Mouse (Mus musculus) gastrocnemius, adult 8-10 months (tissue): ENCODE measurements around the gene Sorbs1. TPM values are rescaled to one million over a fixed set of nuclear protein-coding genes. Genes with fewer than 3 reads are reported as not detected.

ENCODE experiments used
- DNase-seq, 2 experiments: peaks; one replicate each; pipeline ENCODE4 v3.0.0; 2022; ENCODE audit warnings: low spot score in 2 of 2
- total RNA-seq, 4 experiments: library from RNA; stranded (reverse); gene quantifications; 2 replicates each; pipeline ENCODE4 v1.2.4; 2022

The Sorbs1 gene
- total RNA-seq, 4 experiments from 2014 or later: 169 to 173 (median 171) TPM

DNA sequence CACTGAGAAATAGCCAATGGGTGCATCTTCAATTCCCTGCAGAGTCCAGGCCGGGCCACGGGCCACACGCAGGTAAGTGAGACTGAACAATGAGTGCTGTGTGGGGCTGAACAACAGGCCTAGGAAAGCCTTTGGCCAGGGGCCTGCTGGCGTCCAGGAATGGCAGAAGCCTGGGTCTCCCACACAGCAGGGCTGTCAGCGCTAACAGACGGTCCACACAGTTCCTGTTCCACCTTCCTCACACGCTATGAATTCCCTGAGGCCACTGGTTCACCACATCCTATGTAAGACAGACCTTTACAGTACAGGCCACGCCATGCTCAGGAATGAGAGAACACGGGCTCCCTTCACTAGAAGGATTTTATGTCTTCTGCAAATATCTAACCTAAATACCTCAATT is 103.5 kb downstream of the Sorbs1 start:
- no peak for DNase-seq

DNA sequence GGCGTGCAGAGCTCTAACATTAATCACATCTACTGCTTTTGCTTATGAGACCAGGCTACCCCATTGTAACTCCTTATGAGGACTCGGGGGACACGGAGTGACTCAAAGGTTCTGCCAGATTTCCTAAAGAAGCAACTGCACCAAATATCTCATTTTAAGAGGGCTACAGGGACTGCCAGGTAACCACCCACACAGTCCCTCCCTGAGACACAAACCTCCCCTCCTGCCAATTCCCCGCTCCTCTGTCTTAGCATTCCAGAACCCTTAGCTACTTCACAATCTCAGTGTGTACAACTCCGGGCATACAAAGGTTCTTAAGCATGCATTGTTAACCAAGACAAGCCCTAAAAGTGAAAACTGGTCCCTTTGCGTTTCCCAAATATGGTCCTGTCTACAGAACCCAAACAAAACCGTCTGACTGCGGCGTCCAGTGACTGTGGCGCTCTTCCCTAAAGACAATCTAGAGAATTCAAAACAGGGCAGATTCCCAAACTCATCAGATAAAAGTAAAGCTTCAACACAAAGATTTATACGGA is 104.0 kb downstream of the Sorbs1 start:
- no peak for DNase-seq

DNA sequence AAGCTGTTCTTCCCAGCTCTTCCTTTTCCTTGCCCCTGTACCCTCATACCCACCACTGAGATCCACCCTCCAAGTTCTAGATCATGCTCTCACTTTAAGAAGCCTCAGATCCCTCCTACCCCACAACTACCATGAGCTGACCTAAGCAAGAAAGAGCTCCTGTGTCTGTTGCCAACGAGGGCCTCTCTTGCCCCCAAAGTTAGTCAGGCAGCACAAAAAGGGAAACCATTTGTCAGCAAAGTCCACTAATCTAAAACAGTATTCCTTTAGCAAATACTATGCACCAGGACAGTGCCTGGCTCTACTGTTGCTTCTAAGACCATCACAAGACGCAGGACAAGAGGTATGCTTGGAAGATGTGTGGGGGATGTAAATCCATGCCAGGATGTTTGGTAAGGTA is 106.4 kb downstream of the Sorbs1 start:
- no peak for DNase-seq

DNA sequence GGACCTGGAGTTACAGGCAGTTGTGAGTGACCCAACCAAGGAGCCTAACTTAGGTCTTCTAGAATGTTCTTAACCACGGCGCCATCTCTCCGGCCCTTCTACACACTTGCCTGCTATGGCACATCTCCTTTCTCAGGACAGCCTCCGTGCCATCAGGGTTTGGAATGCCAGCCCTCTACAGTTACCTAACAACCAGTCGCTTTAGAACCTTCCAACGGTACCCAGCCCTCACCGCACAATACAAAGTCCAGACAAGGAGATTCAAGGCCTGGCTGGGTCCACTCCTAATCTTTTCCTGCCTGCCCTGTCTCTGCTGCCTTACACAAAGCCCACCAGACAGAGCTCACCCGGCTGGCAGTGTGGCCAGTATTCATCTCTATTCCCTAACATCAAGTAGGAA is 106.9 kb downstream of the Sorbs1 start:
- DNase-seq: no peak

DNA sequence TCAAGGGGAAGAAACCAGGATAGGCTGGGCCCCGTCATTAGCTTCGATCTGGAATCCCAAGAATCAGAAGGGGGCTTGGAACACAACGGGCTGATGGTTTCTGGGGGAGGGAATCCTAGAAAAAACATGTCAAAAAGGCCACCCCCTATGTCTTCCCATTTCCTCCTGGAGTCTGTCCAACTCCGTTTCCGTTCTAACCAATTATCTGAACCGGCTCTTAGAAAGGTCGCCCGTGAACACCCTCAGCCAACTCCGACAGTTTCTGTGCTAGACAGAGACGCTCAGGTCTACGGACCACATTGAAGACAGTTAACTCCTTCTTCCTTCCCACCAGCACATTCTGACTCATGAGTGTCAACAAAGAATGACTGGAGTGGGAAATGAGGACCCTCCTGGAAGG is 107.8 kb downstream of the Sorbs1 start:
- no peak for DNase-seq

DNA sequence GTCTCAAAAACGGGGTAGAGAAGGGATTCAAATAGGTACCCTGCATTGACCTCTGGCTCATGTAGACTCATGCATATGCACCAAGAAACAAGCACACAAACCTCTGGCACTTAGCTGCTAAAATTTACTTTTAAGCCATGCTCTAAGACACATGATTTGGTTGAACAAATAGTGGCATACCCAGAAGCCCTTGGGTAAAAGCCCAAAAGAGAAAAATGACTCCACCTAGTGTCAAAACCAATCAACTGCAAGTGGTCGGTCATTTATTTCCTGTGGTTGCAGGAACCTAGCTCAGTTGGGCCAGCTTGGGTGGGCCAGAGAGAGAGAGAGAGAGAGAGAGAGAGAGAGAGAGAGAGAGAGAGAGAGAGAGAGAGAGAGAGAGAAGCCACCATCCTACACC is 109.0 kb downstream of the Sorbs1 start:
- no peak for DNase-seq

DNA sequence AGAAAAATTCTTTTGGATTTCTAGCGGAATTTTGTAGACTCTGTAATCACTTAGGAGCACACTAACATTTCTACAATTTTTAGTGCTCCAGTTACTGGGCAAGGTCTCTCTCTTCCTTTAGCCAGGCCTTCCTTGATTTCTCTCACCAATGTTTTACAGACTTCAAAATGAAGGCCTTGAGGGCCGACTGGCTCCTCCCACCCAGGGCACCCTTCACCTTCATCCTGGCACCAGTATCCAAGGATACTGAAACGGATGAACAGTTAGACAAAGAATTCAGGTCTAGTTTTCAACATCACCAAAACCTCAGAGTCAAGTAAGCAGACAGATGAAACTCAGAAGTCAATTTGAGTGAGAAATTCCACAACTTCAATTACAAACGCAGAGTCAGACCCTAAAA is 109.6 kb downstream of the Sorbs1 start:
- DNase-seq: no peak

DNA sequence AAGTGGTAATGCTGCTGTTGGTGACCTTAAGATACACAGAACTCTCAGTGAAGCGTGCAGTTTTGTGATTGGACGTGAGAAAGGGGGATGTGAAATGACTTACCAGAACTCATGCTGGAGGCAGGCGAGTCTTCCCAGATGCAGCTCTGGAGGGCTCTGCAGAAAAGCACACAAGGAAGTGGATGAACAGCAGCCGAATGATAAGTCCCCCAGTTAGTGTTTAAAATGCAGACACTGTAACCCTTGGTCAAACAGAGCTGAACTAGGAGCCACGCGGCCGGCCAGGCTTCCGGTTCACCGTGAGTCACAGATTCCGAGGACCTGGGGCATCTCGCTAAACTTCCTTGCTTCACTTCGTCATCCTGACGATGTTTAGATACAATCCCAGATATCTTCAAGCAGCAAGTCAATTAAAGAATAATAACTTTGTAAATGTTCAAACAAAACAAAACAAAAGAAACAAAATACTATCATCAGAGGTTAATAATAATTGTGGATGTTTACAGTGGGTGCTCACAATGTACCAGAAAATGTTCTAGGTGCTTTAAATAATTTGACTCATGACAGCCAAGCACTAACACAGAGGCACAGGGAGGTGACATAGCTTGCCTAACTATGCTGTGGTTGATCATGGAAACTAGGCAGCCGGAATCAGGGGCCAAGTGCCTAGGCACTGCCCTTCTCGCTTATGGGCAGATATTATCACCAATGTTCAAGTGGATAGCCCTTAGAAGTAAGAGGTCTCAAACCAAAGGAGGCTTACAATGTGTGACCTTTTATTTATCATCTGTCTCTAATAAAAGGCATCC is 111.2 kb downstream of the Sorbs1 start:
- no peak for DNase-seq

DNA sequence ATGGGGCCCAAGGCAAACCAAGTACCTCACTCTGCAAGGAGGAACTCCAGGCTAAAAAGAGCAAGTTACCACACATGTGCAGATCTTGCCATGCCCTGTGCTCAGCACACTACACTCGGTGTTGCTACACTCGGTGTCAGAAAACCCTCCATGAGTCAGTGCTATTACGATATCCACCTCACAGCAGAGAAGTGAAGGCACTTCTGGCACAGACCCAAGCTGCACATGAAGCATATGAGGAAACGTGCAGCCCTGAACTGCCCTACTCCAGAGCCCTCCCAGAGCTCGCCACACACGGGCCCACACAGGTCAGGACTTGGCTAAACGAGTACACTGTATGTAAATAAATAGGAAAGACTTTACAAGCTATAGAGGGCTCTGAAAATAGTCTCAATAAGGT is 112.4 kb downstream of the Sorbs1 start:
- no peak for DNase-seq

DNA sequence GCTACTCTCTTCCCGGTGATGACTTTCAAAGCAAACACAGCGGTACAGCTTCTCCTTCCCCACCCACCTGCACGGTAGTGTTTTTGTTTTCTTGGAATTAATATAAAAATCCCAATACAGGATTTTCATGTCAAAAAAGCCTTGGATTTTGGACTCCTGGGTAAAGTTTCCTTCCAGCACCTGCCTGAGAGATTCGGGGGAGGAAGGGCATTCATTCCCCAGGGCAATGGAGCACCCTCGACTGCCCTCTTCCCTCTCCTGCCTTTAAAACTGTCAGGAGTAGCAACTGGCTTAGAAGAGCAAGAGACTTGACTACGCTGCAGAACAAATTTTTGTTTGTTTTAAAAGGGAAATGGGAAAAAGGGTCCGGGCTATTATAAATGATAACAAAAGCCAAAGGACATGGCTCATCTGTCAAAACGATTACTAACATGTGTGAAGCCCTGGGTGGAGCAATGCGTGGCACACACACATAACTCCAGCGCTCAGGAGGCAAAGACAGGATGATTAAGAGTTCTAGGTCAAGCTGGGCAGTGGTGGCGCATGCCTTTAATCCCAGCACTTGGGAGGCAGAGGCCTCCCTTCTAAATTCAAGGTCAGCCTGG is 113.1 kb downstream of the Sorbs1 start:
- no peak for DNase-seq

DNA sequence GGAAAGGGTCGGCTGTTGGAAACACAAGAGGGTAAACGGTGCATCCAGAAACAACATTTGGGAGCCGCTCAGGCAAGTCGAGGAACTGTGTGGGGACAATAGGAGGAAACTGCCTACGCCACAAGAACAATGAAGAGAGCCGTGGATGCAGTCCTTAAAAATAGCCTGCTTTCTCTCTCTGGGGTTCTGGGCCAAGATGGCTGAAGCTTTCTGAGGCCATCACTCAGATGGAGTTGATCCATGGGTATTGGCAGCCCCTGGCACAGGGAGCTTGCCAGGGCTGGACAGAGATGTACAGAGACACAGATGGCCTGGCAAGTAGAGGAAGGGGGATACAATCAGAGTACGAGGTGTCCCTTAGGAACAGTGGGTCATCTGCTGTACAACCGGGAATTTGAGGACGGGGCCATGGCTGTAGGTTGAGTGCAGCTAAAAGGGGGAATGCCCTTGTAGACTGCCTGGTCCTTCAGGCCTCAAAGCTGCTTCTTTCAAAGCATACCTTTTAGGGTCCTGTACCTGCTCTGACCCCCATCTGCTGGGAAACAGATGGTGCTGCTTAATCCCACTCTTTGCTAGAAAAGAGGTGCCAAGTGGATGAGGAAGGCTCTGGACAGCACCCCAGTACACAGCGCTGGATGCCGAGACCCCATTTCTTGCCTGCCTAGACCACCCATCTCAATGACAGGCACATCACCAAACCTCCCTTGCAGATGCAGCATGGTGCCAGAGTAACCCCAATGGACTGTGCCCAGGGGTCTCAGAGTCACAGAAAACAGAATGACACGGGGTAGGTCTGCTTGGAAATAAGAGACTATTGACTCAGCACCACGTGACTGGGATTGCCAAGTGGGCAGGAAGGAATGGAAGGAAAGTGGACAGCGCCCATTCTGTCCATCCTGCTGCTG is 117.6 kb downstream of the Sorbs1 start:
- no peak for DNase-seq

DNA sequence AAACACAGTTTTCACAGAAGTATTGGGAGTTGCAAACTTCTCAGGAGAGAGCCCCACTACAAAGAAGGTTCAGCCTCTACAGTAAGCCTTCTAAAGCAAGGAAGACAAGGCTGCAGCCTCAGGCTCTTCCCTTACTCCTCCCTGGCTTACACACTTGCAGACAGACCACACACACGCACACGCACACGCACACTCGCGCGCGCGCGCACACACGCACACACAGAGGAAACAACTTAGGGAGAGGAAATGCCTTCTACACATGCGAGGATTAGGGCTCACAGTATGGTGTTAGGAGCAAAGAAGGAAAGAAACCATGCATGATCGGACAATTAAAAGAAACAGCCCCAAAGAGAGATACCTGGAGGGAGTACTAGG is 118.3 kb downstream of the Sorbs1 start:
- no peak for DNase-seq

DNA sequence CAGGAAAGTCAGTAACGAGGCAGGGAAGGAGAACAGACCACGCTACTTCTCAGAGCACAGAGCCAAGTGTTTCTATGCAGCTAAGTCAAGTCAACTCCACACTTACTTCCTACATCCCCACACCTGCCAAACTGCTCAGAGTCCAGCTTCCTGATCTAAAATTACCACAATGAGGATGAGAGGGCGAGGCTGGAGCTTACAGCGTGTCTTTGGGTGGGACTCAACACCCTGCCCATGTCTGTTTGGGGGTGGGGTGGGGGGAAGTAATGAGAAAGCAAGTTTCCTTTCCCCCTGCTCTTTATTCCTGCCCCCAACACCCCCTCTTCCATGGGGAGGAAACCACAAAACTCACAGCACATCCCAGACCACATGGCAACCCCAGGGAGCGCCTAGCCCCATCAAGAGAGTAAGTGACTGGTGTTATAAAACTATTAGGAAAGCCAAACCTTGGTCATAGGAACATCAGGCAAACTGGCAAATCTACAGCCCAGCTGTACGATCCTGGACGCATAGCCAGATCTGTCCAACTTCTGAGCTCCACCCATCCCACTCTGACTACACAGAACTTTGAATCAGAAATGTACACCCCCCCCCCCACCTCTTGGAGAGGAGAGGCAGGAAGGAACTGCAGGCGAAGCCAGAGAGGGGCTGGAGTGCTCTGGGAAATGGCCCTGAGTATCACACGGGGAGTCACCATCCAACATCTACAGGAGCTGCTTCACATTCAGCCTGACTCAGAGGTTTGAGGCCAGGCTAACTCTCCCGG is 118.8 kb downstream of the Sorbs1 start:
- no peak for DNase-seq

DNA sequence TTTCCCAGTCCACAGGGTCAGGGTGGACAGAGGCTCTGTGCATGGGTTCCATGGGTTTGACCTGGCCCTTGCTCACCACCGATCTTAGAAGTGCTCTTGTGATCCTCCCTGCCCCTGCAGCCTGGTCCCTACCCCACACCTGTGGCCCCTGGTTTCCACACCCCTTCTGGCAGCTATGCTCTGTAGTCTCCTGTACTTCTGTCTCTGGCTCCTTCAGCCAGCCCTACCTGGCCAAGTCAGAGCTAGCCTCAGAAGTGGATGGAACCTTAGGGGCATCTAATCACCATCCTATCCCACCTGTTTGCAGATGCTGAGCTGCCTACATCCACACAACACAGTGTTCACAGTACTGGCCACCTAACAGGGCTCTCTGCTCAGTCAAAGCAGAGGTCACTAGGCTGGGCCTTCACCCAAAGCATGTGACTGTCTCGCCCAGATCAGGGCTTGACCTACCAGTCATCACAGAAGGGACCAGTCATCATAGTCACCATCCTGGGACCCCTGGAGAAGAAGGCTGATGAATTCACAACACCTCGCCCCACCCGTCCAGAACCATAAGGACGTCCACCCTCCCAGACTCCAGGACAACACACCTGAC is 120.7 kb downstream of the Sorbs1 start:
- DNase-seq: no peak

DNA sequence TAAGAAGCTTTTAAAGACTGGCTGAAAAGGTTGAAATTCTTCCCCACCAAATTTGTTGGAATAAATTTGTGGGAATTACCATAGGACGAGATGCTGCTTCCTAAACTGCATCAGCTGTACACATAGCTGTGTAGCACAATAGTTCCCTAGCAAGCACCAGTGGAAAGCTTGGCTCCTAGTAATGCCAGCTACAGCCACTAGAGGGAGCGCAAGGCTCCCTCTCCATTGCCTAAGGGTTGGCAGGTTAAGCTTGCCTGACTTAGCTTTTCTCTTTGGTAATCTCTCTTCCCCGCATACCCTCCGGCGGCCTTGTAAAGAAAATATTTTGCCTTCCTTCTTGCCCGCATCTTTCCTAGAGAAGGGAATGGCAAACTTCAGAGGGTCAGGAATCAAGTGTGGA is 122.1 kb downstream of the Sorbs1 start:
- peak; percentile 66 to 71 for DNase-seq

DNA sequence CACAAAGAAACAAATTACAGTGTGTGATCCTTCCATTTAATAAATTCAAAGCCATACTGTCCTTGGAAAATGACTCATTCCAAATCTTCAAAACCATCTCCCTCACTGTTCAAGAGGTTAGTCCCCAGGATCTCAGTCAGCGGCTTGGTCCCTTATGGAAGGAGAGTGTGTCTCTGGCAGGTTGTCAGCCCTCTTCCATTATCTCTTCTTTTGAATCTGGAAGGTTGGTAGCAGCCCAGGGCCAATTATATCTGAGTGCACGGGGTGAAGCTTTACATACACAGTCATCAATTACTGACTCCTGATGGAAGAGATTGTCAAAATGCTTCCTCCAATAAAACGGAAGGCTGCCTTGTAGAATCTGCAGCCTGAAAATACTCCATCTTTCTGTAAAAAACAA is 126.7 kb downstream of the Sorbs1 start:
- no peak for DNase-seq

DNA sequence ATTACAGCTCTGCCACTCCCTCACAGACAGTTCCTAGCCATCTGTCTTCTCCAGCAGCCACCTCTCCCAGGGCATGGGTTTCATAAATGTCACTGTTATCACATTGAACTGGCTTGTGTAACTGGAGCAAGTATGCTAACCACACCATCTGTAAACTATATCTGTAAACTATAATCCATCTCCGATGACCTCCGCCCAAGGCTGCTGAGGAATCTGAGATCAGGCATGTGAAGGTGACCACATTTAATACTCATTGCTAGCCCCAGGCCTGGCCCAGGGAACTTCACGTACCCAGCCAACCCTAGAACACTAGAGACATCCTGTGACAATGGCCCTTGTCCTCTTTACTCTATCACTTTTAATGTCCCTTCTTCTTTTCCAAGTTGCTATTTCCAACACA is 128.2 kb downstream of the Sorbs1 start:
- DNase-seq: no peak

DNA sequence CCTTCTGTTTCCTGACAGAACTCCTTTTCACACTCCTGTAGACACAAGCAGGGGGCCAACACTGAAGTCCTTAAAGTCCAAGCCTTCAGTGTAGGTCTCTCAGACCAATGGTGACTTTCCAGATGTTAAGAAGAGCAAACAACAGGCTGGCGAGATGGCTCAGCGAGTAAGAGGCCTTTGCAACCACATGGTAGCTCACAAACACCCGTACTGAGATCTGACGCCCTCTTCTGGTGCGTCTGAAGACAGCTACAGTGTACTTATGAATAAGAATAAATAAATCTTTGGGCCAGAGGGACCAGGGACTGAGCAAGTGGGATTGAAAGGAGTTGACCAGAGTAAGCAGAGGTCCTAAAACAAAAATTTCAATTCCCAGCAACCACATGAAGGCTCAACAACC is 129.6 kb downstream of the Sorbs1 start:
- DNase-seq: no peak

DNA sequence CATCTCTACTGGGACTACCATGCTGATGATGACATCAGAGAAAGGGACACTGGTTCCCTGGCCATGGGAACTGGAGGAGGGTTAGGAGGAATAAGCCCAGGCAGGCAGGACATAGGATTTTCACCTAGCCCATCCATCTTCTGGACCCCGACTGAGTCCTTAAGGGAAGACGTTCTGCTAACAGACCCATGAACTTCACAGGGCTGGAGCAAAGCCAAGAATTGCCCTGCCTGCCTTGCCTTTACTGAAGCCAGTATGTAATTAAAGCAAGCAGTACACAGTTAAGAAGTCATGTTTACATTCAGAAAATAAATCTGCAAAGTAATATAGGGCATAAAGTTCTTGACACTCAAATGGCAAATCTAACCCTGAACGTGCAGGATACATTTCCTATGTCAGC is 132.9 kb downstream of the Sorbs1 start:
- DNase-seq: no peak

DNA sequence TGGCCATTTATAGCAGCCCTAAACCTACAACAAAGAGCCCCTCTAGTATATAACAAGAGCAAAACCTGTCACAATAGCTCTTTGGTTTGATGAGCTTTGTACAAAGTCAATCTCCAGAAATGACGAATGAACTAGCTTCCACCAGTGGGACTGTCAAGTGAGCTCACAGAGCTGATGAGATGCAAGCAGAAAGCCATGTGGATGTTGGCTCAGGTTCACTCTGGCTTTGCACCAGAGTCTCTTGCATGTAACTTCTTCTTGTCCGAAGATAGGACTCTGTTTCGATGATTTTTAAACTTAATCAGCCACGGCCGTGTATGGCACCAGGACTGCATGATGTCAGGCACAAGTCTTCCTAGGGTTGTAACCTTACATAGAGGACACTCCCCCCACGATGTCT is 133.6 kb downstream of the Sorbs1 start:
- DNase-seq: no peak

DNA sequence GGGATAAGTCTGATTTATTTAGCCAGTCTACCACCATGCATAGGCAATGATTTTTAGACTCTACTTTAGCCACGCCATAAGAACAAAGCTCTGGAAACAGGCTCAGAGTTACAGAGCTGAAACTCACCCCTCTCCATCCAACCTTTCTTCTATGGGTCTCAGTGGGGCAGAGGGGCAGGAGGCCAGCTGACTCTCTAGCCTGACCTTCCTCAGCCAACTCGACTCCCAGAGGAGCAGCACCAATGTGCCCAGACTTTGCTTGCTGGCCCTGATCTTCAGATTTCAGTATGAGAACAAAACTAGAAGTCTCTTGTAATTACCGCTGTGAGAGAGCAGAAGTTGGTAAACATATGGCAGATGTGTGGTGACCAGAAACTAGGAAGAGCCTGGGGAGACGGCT is 134.5 kb downstream of the Sorbs1 start:
- DNase-seq: no peak
